8 mouse cellular contexts compared by ENCODE assay signal in the genomic region with DNA sequence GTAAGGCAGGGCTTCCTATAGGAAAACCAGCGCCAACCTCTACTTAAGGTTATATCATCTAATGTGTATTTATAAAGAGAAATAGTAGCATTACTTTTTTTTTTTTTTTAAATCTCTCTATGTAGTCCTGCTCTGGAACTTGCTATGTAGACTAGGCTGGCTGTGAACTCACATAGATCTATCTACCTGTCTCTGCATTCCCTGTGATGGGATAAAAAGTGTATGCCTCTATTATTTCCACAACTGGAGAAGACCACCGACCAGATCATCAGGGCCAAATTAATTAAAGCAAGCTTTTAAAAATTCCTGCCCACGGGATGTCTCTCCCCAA. TPM values are rescaled to one million over a fixed set of nuclear protein-coding genes. Genes with fewer than 3 reads are reported as not detected.
DNase-seq lines count a peak whose midpoint lies in the region; ATAC-seq and TF ChIP-seq lines count a peak whose summit lies in the region.

No protein-coding gene starts in this region.

- H3K9ac ChIP-seq in kidney, embryonic 15.5 days: no peak overlapping the region
- H3K9ac ChIP-seq in embryonic facial prominence, embryonic 11.5 days (replicated peaks; ENCODE audit: low read length): no peak overlapping the region
- no peak overlapping the region; the same call in 1 of the 2 replicates for H3K9ac ChIP-seq in hindbrain, embryonic 15.5 days
- H3K9ac ChIP-seq in midbrain, embryonic 14.5 days (replicated peaks; ENCODE audit: low read length): no peak overlapping the region; the same call in 1 of the 2 replicates

- H3K36me3 ChIP-seq in kidney, embryonic 15.5 days: peaks cover 23% of the 10 kb centered on the region
- no peaks in the 10 kb centered on the region for H3K36me3 ChIP-seq in kidney, adult 2 months (ENCODE audit: control insufficient read depth, insufficient read depth, low read length)
- peaks cover 2% of the 10 kb centered on the region; the same call in 1 of the 2 replicates for H3K36me3 ChIP-seq in embryonic facial prominence, embryonic 11.5 days (replicated peaks; ENCODE audit: control insufficient read depth, insufficient read depth, low read depth, low read length)
- H3K36me3 ChIP-seq in hindbrain, embryonic 15.5 days: peaks cover 21% of the 10 kb centered on the region
- peaks cover 17% of the 10 kb centered on the region for H3K36me3 ChIP-seq in midbrain, embryonic 14.5 days (ENCODE audit: control insufficient read depth, insufficient read depth, low read length)

- H3K27ac ChIP-seq in kidney, embryonic 15.5 days: no peak overlapping the region
- no peak overlapping the region for H3K27ac ChIP-seq in kidney, adult 2 months (ENCODE audit: insufficient read depth, low read depth, low read length)
- no peak overlapping the region for H3K27ac ChIP-seq in embryonic facial prominence, embryonic 11.5 days (replicated peaks; ENCODE audit: low read depth, low read length)
- H3K27ac ChIP-seq in hindbrain, embryonic 15.5 days (replicated peaks): no peak overlapping the region
- H3K27ac ChIP-seq in midbrain, embryonic 14.5 days (replicated peaks; ENCODE audit: low read depth, low read length): no peak overlapping the region

- TF ChIP-seq POLR2A in kidney, adult 2 months (IDR thresholded peaks at IDR 0.05; ENCODE audit: low read depth, low read length): no peak

- no peak for DNase-seq in kidney, adult 2 months
- no peak for DNase-seq in embryonic facial prominence, embryonic 11.5 days (ENCODE audit: low spot score)
- DNase-seq in midbrain, embryonic 14.5 days: no peak
- DNase-seq in B cell, adult 2 months: no peak
- DNase-seq in right cerebral cortex, adult 18-20 months: no peak

- peaks cover 5% of the 10 kb centered on the region; the same call in 1 of the 2 replicates for H3K9me3 ChIP-seq in kidney, embryonic 15.5 days (replicated peaks)
- no peaks in the 10 kb centered on the region for H3K9me3 ChIP-seq in embryonic facial prominence, embryonic 11.5 days (replicated peaks; ENCODE audit: control insufficient read depth, low read length)
- H3K9me3 ChIP-seq in hindbrain, embryonic 15.5 days: no peaks in the 10 kb centered on the region; the same call in 1 of the 2 replicates
- peaks cover 9% of the 10 kb centered on the region for H3K9me3 ChIP-seq in midbrain, embryonic 14.5 days (ENCODE audit: control insufficient read depth, low read length)

- H3K4me1 ChIP-seq in kidney, embryonic 15.5 days: no peaks in the 10 kb centered on the region
- H3K4me1 ChIP-seq in kidney, adult 2 months (ENCODE audit: control insufficient read depth, insufficient read depth, low read length): 0 out of 2 replicates have a peak, but pooled peaks cover 3% of the 10 kb centered on the region
- no peaks in the 10 kb centered on the region for H3K4me1 ChIP-seq in embryonic facial prominence, embryonic 11.5 days (ENCODE audit: control insufficient read depth, insufficient read depth, low read length)
- H3K4me1 ChIP-seq in hindbrain, embryonic 15.5 days (replicated peaks): no peaks in the 10 kb centered on the region
- H3K4me1 ChIP-seq in midbrain, embryonic 14.5 days (ENCODE audit: control insufficient read depth, insufficient read depth, low read length): 0 out of 2 replicates have a peak, but pooled peaks cover 5% of the 10 kb centered on the region

- ATAC-seq in kidney, embryonic 15.5 days (replicated peaks; ENCODE audit: low FRiP score): no peak
- no peak for ATAC-seq in embryonic facial prominence, embryonic 11.5 days (replicated peaks; ENCODE audit: insufficient number of reproducible peaks, low FRiP score, low TSS enrichment, low read depth)
- ATAC-seq in hindbrain, embryonic 15.5 days (ENCODE audit: low FRiP score, low read depth): no peak; the same call in 1 of the 2 replicates
- no peak for ATAC-seq in midbrain, embryonic 14.5 days (ENCODE audit: low FRiP score, low TSS enrichment)
- no peak for ATAC-seq in CD4-positive, CD25-positive, alpha-beta regulatory T cell, adult 4 months

- H3K4me3 ChIP-seq in kidney, embryonic 15.5 days (replicated peaks): peak overlapping the region; percentile 63
- no peak overlapping the region; the same call in 1 of the 2 replicates for H3K4me3 ChIP-seq in kidney, adult 2 months (ENCODE audit: insufficient read depth, low read depth, low read length)
- H3K4me3 ChIP-seq in embryonic facial prominence, embryonic 11.5 days (ENCODE audit: low read depth, low read length): peak overlapping the region; percentile 75; the same call in 1 of the 2 replicates
- H3K4me3 ChIP-seq in hindbrain, embryonic 15.5 days: peak overlapping the region; percentile 76
- peak overlapping the region; percentile 72 for H3K4me3 ChIP-seq in midbrain, embryonic 14.5 days (replicated peaks; ENCODE audit: low read depth, low read length)

- WGBS in kidney, embryonic 15.5 days: 25% methylated on average over 3 of the region's 3 CpGs
- WGBS in kidney, adult 2 months: 30% methylated on average over 3 of the region's 3 CpGs
- 23% methylated on average over 3 of the region's 3 CpGs for WGBS in embryonic facial prominence, embryonic 11.5 days
- 35% methylated on average over 3 of the region's 3 CpGs for WGBS in hindbrain, embryonic 15.5 days
- 33% methylated on average over 3 of the region's 3 CpGs for WGBS in midbrain, embryonic 14.5 days

- no peaks in the 10 kb centered on the region for H3K27me3 ChIP-seq in kidney, embryonic 15.5 days
- no peaks in the 10 kb centered on the region for H3K27me3 ChIP-seq in kidney, adult 2 months (replicated peaks; ENCODE audit: control insufficient read depth, insufficient read depth, low read length)
- no peaks in the 10 kb centered on the region for H3K27me3 ChIP-seq in embryonic facial prominence, embryonic 11.5 days (ENCODE audit: control insufficient read depth, insufficient read depth, low read length)
- H3K27me3 ChIP-seq in hindbrain, embryonic 15.5 days: no peaks in the 10 kb centered on the region
- H3K27me3 ChIP-seq in midbrain, embryonic 14.5 days (ENCODE audit: control insufficient read depth, insufficient read depth, low read length): no peaks in the 10 kb centered on the region

- TF ChIP-seq CTCF in kidney, adult 2 months (conservative IDR thresholded peaks at IDR 0.05; ENCODE audit: insufficient read depth, insufficient read length, low read depth, low read length): no peak

- peak overlapping the region; percentile 69 for H3K4me2 ChIP-seq in kidney, embryonic 15.5 days
- peak overlapping the region; percentile 62; the same call in 1 of the 2 replicates for H3K4me2 ChIP-seq in embryonic facial prominence, embryonic 11.5 days (ENCODE audit: low read depth, low read length)
- H3K4me2 ChIP-seq in hindbrain, embryonic 15.5 days: peak overlapping the region; percentile 87
- H3K4me2 ChIP-seq in midbrain, embryonic 14.5 days (ENCODE audit: low read length): peak overlapping the region; percentile 69

RNA-seq across cellular contexts. Expression of a gene that starts 0.4 kb away (rescaled TPM):
- 4.9 and 5.0 TPM in 2 replicates for polyA plus RNA-seq in kidney, embryonic 15.5 days (2015; fragmentation: Nextera tagmentation; extraction: Ambion mirVana)
- polyA plus RNA-seq in kidney, adult 2 months (2012; rRNA removed): 0.07 and 0.09 TPM in 2 replicates
- 8.6 and 9.6 TPM in 2 replicates for polyA plus RNA-seq in embryonic facial prominence, embryonic 11.5 days (2014; fragmentation: Nextera tagmentation; extraction: Ambion mirVana)
- polyA plus RNA-seq in hindbrain, embryonic 15.5 days (2015; fragmentation: Nextera tagmentation; extraction: Ambion mirVana): 7.4 and 7.7 TPM in 2 replicates
- polyA plus RNA-seq in midbrain, embryonic 14.5 days (2014; fragmentation: Nextera tagmentation; extraction: Ambion mirVana): 13.8 and 14.0 TPM in 2 replicates
- polyA plus RNA-seq in CD4-positive, CD25-positive, alpha-beta regulatory T cell, adult 4 months (2017; shearing (Covaris generic)): 1 to 10 TPM; 7.1 to 7.4 TPM

RNA-seq across cellular contexts. Expression of a gene that starts 34.5 kb away (rescaled TPM):
- polyA plus RNA-seq in kidney, embryonic 15.5 days (2015; fragmentation: Nextera tagmentation; extraction: Ambion mirVana): 20.7 and 20.9 TPM in 2 replicates
- 13.6 and 17.7 TPM in 2 replicates for polyA plus RNA-seq in kidney, adult 2 months (2012; rRNA removed)
- 9.6 and 11.4 TPM in 2 replicates for polyA plus RNA-seq in embryonic facial prominence, embryonic 11.5 days (2014; fragmentation: Nextera tagmentation; extraction: Ambion mirVana)
- 9.3 and 11.2 TPM in 2 replicates for polyA plus RNA-seq in hindbrain, embryonic 15.5 days (2015; fragmentation: Nextera tagmentation; extraction: Ambion mirVana)
- 9.0 and 11.0 TPM in 2 replicates for polyA plus RNA-seq in midbrain, embryonic 14.5 days (2014; fragmentation: Nextera tagmentation; extraction: Ambion mirVana)
- 10 to 100 TPM; 47.0 to 48.9 TPM for polyA plus RNA-seq in CD4-positive, CD25-positive, alpha-beta regulatory T cell, adult 4 months (2017; shearing (Covaris generic))

RNA-seq across cellular contexts. Expression of a gene that starts 47.4 kb away (rescaled TPM):
- 23.2 and 24.5 TPM in 2 replicates for polyA plus RNA-seq in kidney, embryonic 15.5 days (2015; fragmentation: Nextera tagmentation; extraction: Ambion mirVana)
- 12.7 and 13.3 TPM in 2 replicates for polyA plus RNA-seq in kidney, adult 2 months (2012; rRNA removed)
- 30.7 and 31.1 TPM in 2 replicates for polyA plus RNA-seq in embryonic facial prominence, embryonic 11.5 days (2014; fragmentation: Nextera tagmentation; extraction: Ambion mirVana)
- 27.8 and 29.0 TPM in 2 replicates for polyA plus RNA-seq in hindbrain, embryonic 15.5 days (2015; fragmentation: Nextera tagmentation; extraction: Ambion mirVana)
- 32.2 and 38.4 TPM in 2 replicates for polyA plus RNA-seq in midbrain, embryonic 14.5 days (2014; fragmentation: Nextera tagmentation; extraction: Ambion mirVana)
- polyA plus RNA-seq in CD4-positive, CD25-positive, alpha-beta regulatory T cell, adult 4 months (2017; shearing (Covaris generic)): 10 to 100 TPM in 1 of 2 experiments, 1 to 10 TPM in 1; 10.0 to 15.8 TPM
